Mouse (Mus musculus) G1E-ER4 (cell line): ENCODE results near the gene Rin1. TPM values are rescaled to one million over a fixed set of nuclear protein-coding genes. Genes with fewer than 3 reads are reported as not detected.

Source experiments
- GATA1 ChIP-seq: IDR thresholded peaks from one replicate; pipeline ENCODE4 v1.8.0; 2012; ENCODE audit warnings: low read length, inconsistent platforms
- polyA plus RNA-seq: library from polyadenylated mRNA; stranded (reverse); fragments of >175 nt; gene quantifications from 2 replicates; pipeline ENCODE4 v1.2.3, GENCODE M21; 2012

The Rin1 gene
- polyA plus RNA-seq, 1 experiment: 1.1 TPM

DNA sequence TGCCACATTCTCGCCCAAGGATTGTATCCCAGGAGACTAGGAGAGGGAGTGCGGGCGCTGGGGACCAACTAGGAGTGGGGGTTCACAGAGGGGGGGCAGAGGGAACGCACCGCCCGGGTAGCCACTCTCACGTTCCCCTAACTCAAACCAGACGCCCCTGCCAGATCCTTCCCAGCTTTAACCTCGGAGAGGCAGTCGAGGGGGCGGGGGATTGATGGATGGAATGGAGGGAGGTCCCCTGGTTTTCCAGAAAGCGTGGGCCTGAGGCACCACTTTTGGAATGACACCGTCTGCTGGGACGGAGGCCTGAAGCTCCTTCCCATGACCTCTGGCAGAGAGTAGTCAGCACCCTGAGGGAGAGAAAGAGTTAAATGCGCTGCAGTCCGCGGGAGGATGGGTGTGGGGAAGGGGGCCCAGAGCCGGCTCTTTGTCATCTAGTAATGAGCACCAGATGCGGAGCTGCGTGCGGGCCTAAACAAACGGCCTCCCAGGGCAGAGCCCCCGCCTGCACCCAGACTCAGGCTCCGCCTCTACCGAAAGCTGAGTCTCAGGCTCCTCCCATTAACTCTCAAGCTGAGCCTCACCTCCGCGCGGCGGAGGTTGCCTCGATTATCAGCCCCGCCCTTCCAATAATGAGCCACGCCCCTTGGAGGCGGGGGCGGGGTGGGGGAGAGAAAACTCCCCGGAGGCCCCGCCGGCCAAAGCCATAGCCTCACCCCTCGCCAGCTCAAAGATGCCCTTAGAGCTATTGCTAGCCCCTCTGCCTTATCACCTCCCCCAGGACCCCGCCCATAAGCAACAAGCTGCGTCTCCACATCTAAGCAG, 21.5 kb downstream of the Rin1 start:
- TF ChIP-seq GATA1: no peak

DNA sequence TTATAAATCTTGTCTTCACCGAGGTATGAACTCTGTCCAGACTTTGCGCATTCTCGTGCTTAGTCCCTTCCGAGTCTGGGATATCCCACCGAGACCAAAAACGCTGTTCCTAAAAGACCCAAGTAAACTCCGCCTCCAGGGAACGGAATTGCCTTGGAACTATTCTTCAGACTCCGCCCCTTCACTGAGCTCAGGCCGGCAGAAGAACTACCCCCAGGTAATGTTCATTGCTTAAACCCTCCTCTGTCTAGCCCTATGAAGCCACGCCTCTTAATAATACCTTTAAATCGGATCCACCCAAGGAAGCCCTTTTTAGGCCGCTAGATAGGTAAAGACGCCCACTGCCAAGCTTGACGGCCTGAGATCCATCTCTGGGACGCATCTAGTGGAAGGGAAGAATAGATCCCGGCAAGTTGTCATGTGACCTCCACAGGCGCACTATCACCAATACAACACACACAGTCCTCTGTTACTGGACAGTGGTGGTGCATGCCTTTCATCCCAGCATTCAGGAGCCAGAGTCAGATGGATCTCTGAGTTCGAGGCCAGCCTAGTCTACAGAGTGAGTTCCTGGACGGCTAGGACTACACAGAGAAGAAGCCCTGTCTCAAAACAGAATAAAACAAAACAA, 22.2 kb downstream of the Rin1 start:
- no peak for TF ChIP-seq GATA1

DNA sequence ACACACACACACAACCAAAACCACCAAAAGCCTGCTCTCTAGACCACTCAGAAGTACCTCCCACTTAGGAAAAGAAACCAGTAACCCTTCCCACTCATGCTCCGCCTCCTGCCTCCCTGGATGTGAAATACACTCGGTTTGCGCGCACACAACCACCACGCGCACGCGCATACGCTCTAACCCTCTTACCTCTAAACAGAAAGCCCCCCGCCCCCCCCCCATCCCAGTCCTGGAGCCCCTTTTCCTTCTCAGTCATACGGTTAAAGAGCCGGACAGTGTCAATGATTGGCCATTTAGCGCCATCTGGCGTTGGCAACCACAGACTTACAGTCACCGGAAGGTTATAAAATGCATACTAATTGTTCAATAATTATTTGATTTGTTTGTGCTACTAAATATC, 22.7 kb downstream of the Rin1 start:
- TF ChIP-seq GATA1: no peak

- no peak for TF ChIP-seq GATA1
These were observed 23.2 kb downstream of the Rin1 start for GRCm38 (mm10) chr19:5073518-5073917.

DNA sequence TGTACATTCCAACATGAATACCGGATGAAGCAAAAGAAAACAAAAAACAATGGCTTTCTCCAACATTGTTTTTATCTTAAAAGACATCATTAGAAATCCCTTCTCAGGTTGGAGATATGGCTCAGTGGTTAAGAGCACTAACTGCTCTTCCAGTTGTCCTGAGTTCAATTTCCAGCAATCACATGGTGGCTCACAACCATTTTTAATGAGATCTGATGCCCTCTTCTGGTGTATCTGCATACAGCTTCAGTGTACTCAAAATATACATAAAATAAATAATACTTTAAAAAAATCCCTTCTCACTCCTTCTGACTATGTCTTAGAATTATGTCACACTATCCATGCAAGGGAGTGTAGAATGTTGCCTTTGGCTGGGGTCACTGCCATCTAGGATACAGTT, 29.0 kb downstream of the Rin1 start:
- TF ChIP-seq GATA1: no peak

- no peak for TF ChIP-seq GATA1
These were observed 31.7 kb downstream of the Rin1 start for GRCm38 (mm10) chr19:5082005-5082404.

GRCm38 (mm10) chr19:5082596-5082995, 32.3 kb downstream of the Rin1 start:
- no peak for TF ChIP-seq GATA1

GRCm38 (mm10) chr19:5083961-5084833, 33.9 kb downstream of the Rin1 start:
- no peak for TF ChIP-seq GATA1

- no peak for TF ChIP-seq GATA1
These were observed 34.5 kb downstream of the Rin1 start for GRCm38 (mm10) chr19:5084834-5085144.

GRCm38 (mm10) chr19:5085145-5085863, 35.0 kb downstream of the Rin1 start, which contains the start of gene Tmem151a:
Tmem151a (minus strand) TSS chr19:5085531.
- TF ChIP-seq GATA1: no peak

GRCm38 (mm10) chr19:5087884-5088728, 37.8 kb downstream of the Rin1 start, which contains the start of gene Yif1a:
Yif1a (plus strand) TSS chr19:5088538.
- no peak for TF ChIP-seq GATA1

DNA sequence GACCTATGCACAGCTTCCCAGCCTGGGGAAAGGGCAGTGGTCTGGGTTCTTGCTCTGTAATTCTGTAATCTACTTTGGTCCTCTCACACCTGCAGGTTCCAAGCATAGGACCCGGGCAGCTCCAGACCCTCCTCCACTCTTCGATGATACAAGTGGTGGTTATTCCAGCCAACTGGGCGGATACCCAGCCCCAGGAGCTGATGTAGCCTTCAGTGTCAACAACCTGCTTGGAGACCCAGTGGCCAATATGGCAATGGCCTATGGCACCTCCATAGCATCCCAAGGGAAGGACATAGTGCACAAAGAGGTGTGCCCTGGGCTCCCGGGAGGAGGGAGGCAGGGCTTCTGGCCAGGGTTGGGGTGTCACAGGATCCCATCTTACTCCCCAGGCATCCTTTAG, 39.0 kb downstream of the Rin1 start:
- TF ChIP-seq GATA1: no peak

- no peak for TF ChIP-seq GATA1
These were observed 41.8 kb downstream of the Rin1 start for GRCm38 (mm10) chr19:5092083-5092482.

- TF ChIP-seq GATA1: no peak
These were observed 43.4 kb downstream of the Rin1 start for GRCm38 (mm10) chr19:5093481-5094242.
